Mouse (Mus musculus): Measurements from ENCODE around the gene Usmg5. TPM values are rescaled to one million over a fixed set of nuclear protein-coding genes. Genes with fewer than 3 reads are reported as not detected.
"Not testable (repeated sequence)": the region's sequence is repeated elsewhere in the genome, so short reads cannot be mapped to it uniquely, and the experiment has no call there.

Gene Usmg5
- 1,000 to 10,000 TPM; 2,439 to 2,796 (median 2,686) TPM for total RNA-seq (2022)

GRCm38 (mm10) chr19:47090550-47091156, at the start of gene Usmg5, which contains the start of gene Pdcd11:
Usmg5 (minus strand) TSS chr19:47090647.
Pdcd11 (plus strand) TSS chr19:47090768.
- peak; percentile 96 for DNase-seq (ENCODE audit: low spot score)

GRCm38 (mm10) chr19:47139611-47140010, 49.2 kb upstream of the Usmg5 start:
- DNase-seq (ENCODE audit: low spot score): not testable (repeated sequence)

GRCm38 (mm10) chr19:47137771-47138421, 47.4 kb upstream of the Usmg5 start, which contains the start of gene Calhm2:
Calhm2 (minus strand) TSS chr19:47138294.
- peak; percentile 63 for DNase-seq (ENCODE audit: low spot score)

GRCm38 (mm10) chr19:47137051-47137581, 46.7 kb upstream of the Usmg5 start:
- DNase-seq (ENCODE audit: low spot score): peak; percentile 68

- no peak for DNase-seq (ENCODE audit: low spot score)
Measured at GRCm38 (mm10) chr19:47136170-47136569, 45.7 kb upstream of the Usmg5 start.

- DNase-seq (ENCODE audit: low spot score): no peak
Measured at GRCm38 (mm10) chr19:47135568-47135967, 45.1 kb upstream of the Usmg5 start.

GRCm38 (mm10) chr19:47133161-47133560, 42.7 kb upstream of the Usmg5 start:
- peak; percentile 16 for DNase-seq (ENCODE audit: low spot score)

- DNase-seq (ENCODE audit: low spot score): no peak
Measured at GRCm38 (mm10) chr19:47130551-47131125, 40.2 kb upstream of the Usmg5 start.

- no peak for DNase-seq (ENCODE audit: low spot score)
Measured at GRCm38 (mm10) chr19:47128835-47129234, 38.4 kb upstream of the Usmg5 start.

- DNase-seq (ENCODE audit: low spot score): no peak
Measured at GRCm38 (mm10) chr19:47128164-47128563, 37.7 kb upstream of the Usmg5 start.

- DNase-seq (ENCODE audit: low spot score): no peak
Measured at GRCm38 (mm10) chr19:47122802-47123201, 32.4 kb upstream of the Usmg5 start.

GRCm38 (mm10) chr19:47121054-47121453, 30.6 kb upstream of the Usmg5 start:
- peak; percentile 44 for DNase-seq (ENCODE audit: low spot score)

- DNase-seq (ENCODE audit: low spot score): no peak
Measured at GRCm38 (mm10) chr19:47118634-47119033, 28.2 kb upstream of the Usmg5 start.

GRCm38 (mm10) chr19:47104641-47105271, 14.3 kb upstream of the Usmg5 start:
- DNase-seq (ENCODE audit: low spot score): no peak

GRCm38 (mm10) chr19:47101080-47101479, 10.6 kb upstream of the Usmg5 start:
- DNase-seq (ENCODE audit: low spot score): no peak

GRCm38 (mm10) chr19:47089718-47090525, 525 bp downstream of the Usmg5 start:
- no peak for DNase-seq (ENCODE audit: low spot score)

- no peak for DNase-seq (ENCODE audit: low spot score)
Measured at GRCm38 (mm10) chr19:47088226-47088625, 2.2 kb downstream of the Usmg5 start.

GRCm38 (mm10) chr19:47067924-47068611, 22.4 kb downstream of the Usmg5 start:
- DNase-seq (ENCODE audit: low spot score): peak; percentile 85

- peak; percentile 97 for DNase-seq (ENCODE audit: low spot score)
Measured at GRCm38 (mm10) chr19:47067096-47067882, 23.2 kb downstream of the Usmg5 start, which contains the start of gene Taf5. Taf5 (plus strand) TSS chr19:47067746.

- no peak for DNase-seq (ENCODE audit: low spot score)
Measured at GRCm38 (mm10) chr19:47065860-47066259, 24.6 kb downstream of the Usmg5 start.

Data from heart, adult 8-10 months (tissue).